Mouse (Mus musculus) forebrain, embryonic 13.5 days (tissue): ENCODE measurements at regions not wholly inside any gene's neighbourhood (a gene's known extent, or its start where the extent isn't known, plus 50 kb on each side); places are given as distances from the start of the nearest gene placed in this dataset.

Source experiments
- ATAC-seq: fragments of 200-750 bp; cut with Nextera tagmentation; 2 replicates; pipeline ENCODE4 v1.8.0; 2017
- H3K27ac ChIP-seq: fragments of 300-500 bp; sonication (generic); 2 replicates; pipeline ENCODE4 v1.5.1; 2015; ENCODE audit warnings: inconsistent platforms, mild to moderate bottlenecking, moderate library complexity
- H3K27me3 ChIP-seq: fragments of 300-500 bp; sonication (generic); 2 replicates; pipeline ENCODE4 v1.6.1; 2015; ENCODE audit warnings: mild to moderate bottlenecking, inconsistent platforms
- H3K36me3 ChIP-seq: fragments of 300-500 bp; sonication (generic); 2 replicates; pipeline ENCODE4 v1.6.1; 2015; ENCODE audit warnings: mild to moderate bottlenecking, inconsistent platforms; ENCODE audit not compliant: poor library complexity, severe bottlenecking
- H3K4me1 ChIP-seq: fragments of 300-500 bp; sonication (generic); 2 replicates; pipeline ENCODE4 v1.6.1; 2015; ENCODE audit warnings: inconsistent platforms
- H3K4me2 ChIP-seq: fragments of 300-500 bp; sonication (generic); 2 replicates; pipeline ENCODE4 v1.6.1; 2015; ENCODE audit warnings: inconsistent platforms, mild to moderate bottlenecking, moderate library complexity
- H3K4me3 ChIP-seq: fragments of 300-500 bp; sonication (generic); 2 replicates; pipeline ENCODE4 v1.5.1; 2015; ENCODE audit warnings: mild to moderate bottlenecking, inconsistent platforms
- H3K9ac ChIP-seq: fragments of 300-500 bp; sonication (generic); 2 replicates; pipeline ENCODE4 v1.6.1; 2015; ENCODE audit warnings: mild to moderate bottlenecking, inconsistent platforms
- H3K9me3 ChIP-seq: fragments of 300-500 bp; sonication (generic); replicated peaks from 2 replicates; pipeline ENCODE4 v1.6.1; 2016; ENCODE audit warnings: inconsistent platforms
- WGBS: fragments of 180-500 bp; shearing (Covaris S2); methylation state at CpG from one replicate; pipeline ENCODE4 v1.1.7; 2015; 5-methylcytosine and 5-hydroxymethylcytosine counted together

DNA sequence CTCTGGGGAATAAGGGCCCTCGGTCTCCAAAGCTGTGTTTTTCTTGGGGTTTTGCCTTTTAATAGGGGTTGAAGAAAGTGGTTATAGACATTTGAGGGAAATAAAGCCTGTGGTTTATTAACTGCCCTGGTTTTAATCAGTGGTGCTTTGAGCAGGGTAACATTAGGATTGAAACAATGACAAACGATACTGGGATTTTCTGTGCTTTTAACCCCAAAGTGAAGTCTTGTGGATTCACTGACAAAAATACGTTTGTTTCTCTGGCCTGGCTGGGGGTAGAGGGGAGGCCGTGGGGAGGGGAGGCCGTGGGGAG, 157.0 kb downstream of the Gas1 start:
- Histone ChIP-seq H3K4me1 (peaks cover 12% of the 10 kb centered on the region), H3K4me3 (no peak overlapping the region), H3K36me3 (no peaks in the 10 kb centered on the region), H3K9ac (no peak overlapping the region), H3K27me3 (no peaks in the 10 kb centered on the region), H3K27ac (no peak overlapping the region), H3K9me3 (no peaks in the 10 kb centered on the region), H3K4me2 (no peak overlapping the region)
- WGBS, result 15% methylated on average over 5 of the region's 5 CpGs
- no peak for ATAC-seq

DNA sequence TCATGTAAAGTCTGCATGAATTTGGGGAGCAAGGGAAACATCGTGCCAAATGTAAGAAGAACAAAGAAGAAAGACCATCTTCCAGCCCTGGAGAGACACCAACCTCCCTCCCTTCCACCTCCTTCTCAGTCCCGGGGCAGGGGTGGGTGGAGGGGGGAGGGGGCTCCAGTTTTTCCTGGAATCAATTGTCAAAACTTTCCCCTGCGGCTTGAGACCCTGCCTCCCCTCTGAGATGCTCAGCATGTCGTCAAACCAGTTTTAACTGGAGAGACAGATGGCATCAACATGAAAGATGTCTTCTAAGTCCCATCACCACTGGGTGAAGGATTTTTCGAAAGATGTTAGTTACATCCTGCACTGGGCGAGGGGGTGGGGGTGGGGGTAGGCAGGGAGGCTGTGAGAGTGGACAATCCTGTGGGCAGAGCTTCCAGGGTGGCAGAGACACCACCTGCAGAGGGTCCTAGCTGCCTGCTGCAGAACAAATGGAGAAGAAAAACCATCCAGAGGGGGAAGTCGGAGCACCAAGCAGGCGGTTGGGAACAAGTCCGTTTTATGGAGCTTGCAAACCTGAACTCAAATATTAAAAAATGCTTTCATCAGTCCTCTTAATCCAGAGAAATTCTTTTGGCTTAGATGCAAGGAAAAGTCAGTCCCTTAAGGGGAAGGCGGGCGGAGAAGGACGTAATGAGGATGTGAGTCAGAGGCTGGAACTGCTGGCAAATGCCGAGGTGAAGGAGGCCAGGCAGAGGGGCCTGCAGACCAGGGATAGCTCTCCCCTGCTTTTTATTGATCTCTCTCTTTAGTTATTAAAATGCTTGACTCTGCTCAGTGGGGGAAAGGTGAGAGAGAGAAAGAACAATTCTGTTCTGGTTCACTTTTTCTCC, 157.6 kb downstream of the Gas1 start:
- no peak overlapping the region for H3K9ac ChIP-seq
- no peak overlapping the region for H3K27ac ChIP-seq
- no peaks in the 10 kb centered on the region for H3K27me3 ChIP-seq
- no peak overlapping the region for H3K4me2 ChIP-seq
- ATAC-seq, result no peak
- H3K36me3 ChIP-seq, result no peaks in the 10 kb centered on the region
- no peak overlapping the region for H3K4me3 ChIP-seq
- H3K9me3 ChIP-seq, result no peaks in the 10 kb centered on the region
- H3K4me1 ChIP-seq, result peaks cover 12% of the 10 kb centered on the region
- 26% methylated on average over 13 of the region's 13 CpGs for WGBS

DNA sequence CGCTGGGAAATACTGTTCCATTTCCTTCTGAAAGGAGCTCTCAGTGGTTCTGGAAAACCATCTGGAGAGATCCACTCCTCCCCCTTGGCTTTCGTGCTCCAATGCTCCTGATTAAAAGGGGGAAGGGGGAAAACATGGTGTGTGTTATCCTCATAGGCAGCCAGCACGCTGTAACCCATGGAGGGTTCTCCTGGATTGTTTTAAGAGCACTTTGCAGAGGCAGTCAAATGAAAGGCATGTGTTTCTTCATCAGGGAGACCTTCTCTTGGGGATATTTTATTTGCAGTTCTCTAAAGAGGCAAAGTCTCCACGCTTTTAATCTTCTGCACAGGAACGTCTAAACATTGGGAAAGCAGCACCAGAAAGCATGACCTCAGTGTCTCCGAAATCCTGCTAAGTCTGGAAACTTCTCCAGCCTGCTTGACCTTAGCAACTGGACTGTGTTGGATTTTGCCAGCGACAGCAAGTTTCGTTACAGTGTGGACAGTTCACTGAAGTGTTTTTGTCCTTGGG, 161.3 kb downstream of the Gas1 start:
- Histone ChIP-seq H3K9me3 (no peaks in the 10 kb centered on the region), H3K4me3 (no peak overlapping the region), H3K27me3 (no peaks in the 10 kb centered on the region), H3K4me1 (peaks cover 12% of the 10 kb centered on the region), H3K36me3 (no peaks in the 10 kb centered on the region), H3K27ac (no peak overlapping the region), H3K9ac (no peak overlapping the region), H3K4me2 (no peak overlapping the region)
- no peak for ATAC-seq
- 76% methylated on average over 8 of the region's 8 CpGs for WGBS

DNA sequence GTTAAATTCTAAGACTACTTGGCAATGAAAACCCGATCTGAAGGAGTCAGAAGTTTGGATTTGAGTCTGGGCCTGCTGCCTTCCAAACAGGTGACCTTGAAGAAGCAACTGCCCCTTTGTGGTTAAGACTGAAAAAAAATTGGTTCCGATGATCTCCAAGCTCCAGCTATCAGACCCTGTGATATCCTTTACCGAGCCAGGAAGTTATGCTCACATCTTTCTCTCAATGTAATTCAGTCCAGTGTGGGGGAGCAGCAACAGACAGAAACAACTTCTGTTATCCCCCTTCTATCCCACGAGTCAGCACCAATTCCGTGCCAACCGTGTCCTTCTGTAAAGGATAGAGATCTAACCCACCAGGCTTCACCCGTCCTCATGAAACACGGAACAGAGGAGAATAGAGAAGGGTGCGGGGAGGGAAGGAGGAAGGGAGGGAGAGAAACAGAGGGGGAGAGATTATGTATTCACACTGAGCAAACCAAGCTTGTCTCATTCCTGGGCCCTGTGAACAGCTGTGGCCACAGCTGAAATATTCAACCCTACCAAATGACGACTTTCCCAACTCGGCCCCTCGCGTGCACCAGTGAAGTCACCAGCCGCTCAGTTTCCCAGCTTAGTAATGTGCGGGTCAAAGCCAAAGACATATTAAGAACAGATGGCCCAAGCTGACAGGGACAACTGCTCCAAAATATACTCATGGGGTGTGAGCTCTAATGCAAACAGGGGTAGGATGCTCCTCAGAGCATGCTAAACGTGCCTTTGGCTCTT, 164.9 kb downstream of the Gas1 start:
- no peak overlapping the region for H3K9ac ChIP-seq
- ATAC-seq, result no peak
- WGBS, result 85% methylated on average over 16 of the region's 16 CpGs
- no peak overlapping the region for H3K4me3 ChIP-seq
- no peaks in the 10 kb centered on the region for H3K9me3 ChIP-seq
- H3K27me3 ChIP-seq, result no peaks in the 10 kb centered on the region
- no peaks in the 10 kb centered on the region for H3K36me3 ChIP-seq
- no peak overlapping the region for H3K4me2 ChIP-seq
- H3K27ac ChIP-seq, result no peak overlapping the region
- peaks cover 12% of the 10 kb centered on the region for H3K4me1 ChIP-seq

DNA sequence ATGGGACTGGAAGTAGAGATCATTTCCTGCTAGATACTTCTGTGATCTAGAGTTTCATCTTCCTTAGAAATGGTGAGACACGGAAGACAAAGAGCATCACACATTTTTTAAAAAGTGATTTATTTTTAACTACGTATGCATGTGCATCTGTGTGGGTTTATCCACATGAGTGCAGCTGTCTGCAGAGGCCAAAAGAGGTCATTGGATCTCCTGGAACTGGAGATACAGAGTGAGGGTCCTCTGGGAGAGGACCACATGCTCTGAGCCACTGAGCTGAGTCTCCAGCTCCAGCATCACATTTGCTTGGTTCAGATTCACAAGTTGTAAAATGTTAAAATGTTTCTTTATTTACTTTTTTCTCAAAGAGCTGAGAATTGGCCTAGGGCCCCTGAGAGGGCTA, 166.1 kb downstream of the Gas1 start:
- Histone ChIP-seq H3K4me1 (peaks cover 12% of the 10 kb centered on the region), H3K27ac (no peak overlapping the region), H3K27me3 (no peaks in the 10 kb centered on the region), H3K9me3 (no peaks in the 10 kb centered on the region), H3K9ac (no peak overlapping the region), H3K36me3 (no peaks in the 10 kb centered on the region), H3K4me2 (no peak overlapping the region), H3K4me3 (no peak overlapping the region)
- no peak for ATAC-seq
- WGBS, result 90% methylated on average over 2 of the region's 2 CpGs

DNA sequence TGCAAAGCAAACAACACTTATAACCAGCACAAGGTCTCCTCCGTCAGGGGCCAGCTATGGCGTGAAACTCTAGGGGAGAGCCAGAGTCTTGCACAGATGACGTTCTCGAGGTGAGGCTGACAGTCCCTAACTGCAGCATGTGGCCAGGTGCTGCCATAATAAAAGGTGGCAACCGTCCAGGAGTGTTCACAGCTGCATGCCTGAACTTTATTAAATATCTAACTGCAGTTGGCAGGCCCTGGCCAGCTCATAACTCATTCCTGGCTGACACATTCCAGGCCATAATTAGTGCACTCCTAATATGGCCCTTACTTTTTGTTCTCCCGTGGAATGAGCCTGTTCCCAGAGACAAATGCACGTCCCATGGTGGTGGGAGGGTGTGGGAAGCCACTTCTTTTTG, 169.6 kb downstream of the Gas1 start:
- Histone ChIP-seq H3K27ac (no peak overlapping the region), H3K4me1 (peaks cover 12% of the 10 kb centered on the region), H3K4me3 (no peak overlapping the region), H3K36me3 (no peaks in the 10 kb centered on the region), H3K4me2 (no peak overlapping the region), H3K27me3 (no peaks in the 10 kb centered on the region), H3K9ac (no peak overlapping the region), H3K9me3 (no peaks in the 10 kb centered on the region)
- no peak for ATAC-seq
- 37% methylated on average over 7 of the region's 7 CpGs for WGBS

DNA sequence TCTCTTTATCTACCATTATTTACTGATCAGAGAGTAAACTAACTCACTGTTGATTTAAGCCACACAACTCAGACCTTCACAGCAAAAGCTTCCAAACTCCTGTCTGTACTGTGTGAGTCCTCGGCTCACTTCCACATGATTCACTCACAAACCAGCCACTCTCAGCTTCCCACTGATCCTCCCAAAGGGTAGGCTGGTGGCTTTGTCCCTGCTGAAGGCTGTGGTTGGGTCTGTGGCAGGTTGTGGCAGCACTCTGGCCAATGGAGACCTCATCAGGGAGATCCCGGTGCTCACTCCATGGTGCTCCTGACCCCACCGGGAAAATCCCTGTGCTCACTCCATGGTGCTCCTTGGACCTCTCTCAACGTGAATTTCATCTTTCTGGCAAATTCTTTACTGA, 170.1 kb downstream of the Gas1 start:
- Histone ChIP-seq H3K27ac (no peak overlapping the region), H3K9me3 (no peaks in the 10 kb centered on the region)

DNA sequence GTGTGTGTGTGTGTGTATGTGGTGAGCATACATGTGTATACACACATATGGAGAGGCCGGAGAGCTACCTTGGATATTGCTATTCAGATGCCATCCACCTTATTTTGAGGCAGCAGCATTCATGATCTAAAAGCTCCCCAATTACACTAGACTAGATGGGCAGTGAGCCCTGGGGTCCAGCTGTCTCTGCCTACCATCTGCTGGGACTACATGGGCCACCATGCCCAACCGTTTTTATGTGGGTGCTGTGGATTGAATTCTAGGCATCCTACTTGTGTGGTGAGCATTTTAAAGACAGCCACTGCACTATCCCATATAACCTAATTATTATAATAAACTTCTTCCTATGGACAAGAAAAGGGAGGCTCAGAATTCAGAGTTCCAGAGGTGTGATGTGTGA, 172.6 kb downstream of the Gas1 start:
- H3K36me3 ChIP-seq, result no peaks in the 10 kb centered on the region
- H3K27me3 ChIP-seq, result no peaks in the 10 kb centered on the region
- H3K9me3 ChIP-seq, result no peaks in the 10 kb centered on the region
- peaks cover 35% of the 10 kb centered on the region for H3K4me1 ChIP-seq
- no peak overlapping the region for H3K4me3 ChIP-seq
- no peak overlapping the region for H3K9ac ChIP-seq
- no peak overlapping the region for H3K27ac ChIP-seq
- 89% methylated on average over 2 of the region's 2 CpGs for WGBS
- H3K4me2 ChIP-seq, result no peak overlapping the region
- ATAC-seq, result no peak

More for the DNA sequence above, 170.1 kb downstream of the Gas1 start:
- H3K9ac ChIP-seq, result no peak overlapping the region
- no peak overlapping the region for H3K4me2 ChIP-seq
- H3K4me1 ChIP-seq, result peaks cover 13% of the 10 kb centered on the region
- H3K36me3 ChIP-seq, result no peaks in the 10 kb centered on the region
- H3K27me3 ChIP-seq, result no peaks in the 10 kb centered on the region
- 77% methylated on average over 4 of the region's 4 CpGs for WGBS
- no peak for ATAC-seq
- no peak overlapping the region for H3K4me3 ChIP-seq

DNA sequence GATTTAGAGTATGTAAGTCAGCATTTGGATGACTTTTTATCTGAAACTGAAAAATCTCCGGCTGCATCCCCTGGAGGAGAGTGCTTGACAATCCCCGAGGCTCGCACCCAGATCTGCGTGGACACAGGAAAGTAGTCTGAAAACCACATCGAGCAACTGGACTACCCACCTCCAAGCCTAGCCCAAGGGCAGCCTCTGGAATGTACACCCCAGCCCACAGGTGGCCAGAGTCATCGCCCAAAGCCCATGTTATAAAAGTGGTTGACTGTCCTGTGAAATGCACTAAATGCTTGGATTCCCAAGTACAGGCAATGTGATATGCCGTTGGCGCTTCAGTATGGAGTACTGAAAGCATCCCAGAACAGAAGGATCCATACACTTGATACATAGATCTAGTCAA, 175.1 kb downstream of the Gas1 start:
- H3K36me3 ChIP-seq, result no peaks in the 10 kb centered on the region
- H3K4me3 ChIP-seq, result no peak overlapping the region
- H3K9me3 ChIP-seq, result no peaks in the 10 kb centered on the region
- H3K4me1 ChIP-seq, result peaks cover 24% of the 10 kb centered on the region
- H3K9ac ChIP-seq, result no peak overlapping the region
- H3K27me3 ChIP-seq, result no peaks in the 10 kb centered on the region
- ATAC-seq, result no peak
- no peak overlapping the region for H3K4me2 ChIP-seq
- 84% methylated on average over 8 of the region's 8 CpGs for WGBS
- H3K27ac ChIP-seq, result no peak overlapping the region

DNA sequence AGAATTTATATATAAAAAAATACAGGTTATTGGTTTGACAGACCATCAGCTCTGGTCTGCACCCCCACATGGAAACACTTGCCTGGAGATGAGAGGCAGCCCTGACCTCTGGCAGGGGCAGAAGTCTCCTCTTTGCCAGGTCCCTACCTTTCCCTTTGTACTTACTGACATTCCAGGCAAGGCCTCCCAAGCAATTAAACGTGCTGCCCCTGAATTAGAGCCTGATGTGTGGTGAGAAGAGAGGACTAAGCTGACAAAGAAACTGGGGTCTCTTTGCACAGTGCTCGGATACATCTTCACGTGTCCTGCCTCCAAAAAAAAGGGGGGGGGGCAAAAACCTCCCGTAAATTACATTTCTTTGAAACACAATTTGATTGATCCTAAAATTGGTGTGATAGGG, 175.5 kb downstream of the Gas1 start:
- Histone ChIP-seq H3K27ac (peak overlapping the region; percentile 48; the same call in 1 of the 2 replicates), H3K4me2 (no peak overlapping the region), H3K4me1 (peaks cover 24% of the 10 kb centered on the region), H3K9ac (no peak overlapping the region), H3K9me3 (no peaks in the 10 kb centered on the region), H3K27me3 (no peaks in the 10 kb centered on the region), H3K36me3 (no peaks in the 10 kb centered on the region), H3K4me3 (no peak overlapping the region)
- ATAC-seq, result peak; percentile 48
- 13% methylated on average over 4 of the region's 4 CpGs for WGBS

DNA sequence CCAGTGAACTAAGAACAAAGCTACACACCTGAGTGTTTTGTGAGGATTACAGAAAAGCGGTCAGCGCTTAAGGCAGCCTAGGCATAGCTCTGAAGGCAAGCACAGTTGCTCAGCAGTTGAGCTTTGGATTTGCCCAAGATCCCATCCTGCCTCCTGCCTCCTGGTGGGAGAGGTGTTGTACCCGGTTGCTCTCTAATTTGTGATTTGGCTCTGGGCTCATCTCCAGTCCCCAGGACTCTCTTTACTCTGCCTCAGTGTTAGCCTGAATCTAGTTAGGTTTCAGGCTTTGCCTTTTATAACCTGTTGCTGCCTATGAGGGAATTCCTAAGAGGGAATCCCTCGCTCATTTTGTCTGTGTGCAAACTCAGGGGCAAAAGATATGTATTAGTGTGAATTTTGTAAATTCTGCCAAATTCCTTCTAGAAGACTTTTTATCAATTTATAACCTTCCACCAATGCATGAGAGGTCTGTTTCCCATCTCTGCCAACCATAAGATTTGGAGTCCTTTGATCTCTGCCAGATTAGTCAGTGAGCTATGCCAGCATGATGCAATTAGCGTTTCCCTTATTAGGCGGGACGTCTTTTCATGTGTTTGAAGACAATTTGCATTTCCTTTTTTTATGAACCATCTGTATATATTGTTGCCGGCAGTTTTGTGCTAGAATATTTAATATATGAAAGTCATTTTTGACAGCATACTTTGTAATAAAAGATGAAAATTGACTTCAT, 176.4 kb downstream of the Gas1 start:
- Histone ChIP-seq H3K9ac (no peak overlapping the region), H3K4me3 (no peak overlapping the region), H3K27ac (peak overlapping the region; percentile 44), H3K27me3 (no peaks in the 10 kb centered on the region), H3K9me3 (no peaks in the 10 kb centered on the region), H3K4me2 (no peak overlapping the region), H3K36me3 (no peaks in the 10 kb centered on the region), H3K4me1 (peaks cover 24% of the 10 kb centered on the region)
- WGBS, result 31% methylated on average over 8 of the region's 8 CpGs
- peak; percentile 77 for ATAC-seq

DNA sequence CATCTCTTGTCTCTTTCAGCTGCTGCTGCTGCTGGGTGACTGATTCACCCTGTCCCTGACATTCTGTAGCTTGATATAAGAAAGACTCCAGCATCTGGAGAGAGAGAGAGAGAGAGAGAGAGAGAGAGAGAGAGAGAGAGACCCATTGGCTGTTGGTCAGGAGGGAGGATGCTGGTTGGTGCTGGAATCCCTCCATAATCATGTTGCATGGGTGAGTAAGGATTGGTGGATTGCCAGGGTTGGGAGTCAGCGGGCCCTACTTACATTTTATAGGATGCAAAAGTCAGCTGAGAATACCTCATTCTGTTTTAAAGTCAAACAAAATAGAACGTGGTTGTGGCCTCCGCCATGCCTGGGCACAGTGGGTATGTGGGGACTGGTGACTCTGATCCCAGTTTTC, 174.5 kb upstream of the Tut7 start:
- no peak overlapping the region for H3K27ac ChIP-seq
- no peaks in the 10 kb centered on the region for H3K9me3 ChIP-seq
- peaks cover 36% of the 10 kb centered on the region for H3K4me1 ChIP-seq
- no peak for ATAC-seq
- no peak overlapping the region for H3K4me3 ChIP-seq
- no peak overlapping the region for H3K9ac ChIP-seq
- H3K4me2 ChIP-seq, result no peak overlapping the region
- no peaks in the 10 kb centered on the region for H3K27me3 ChIP-seq
- WGBS, result 95% methylated on average over 3 of the region's 3 CpGs
- H3K36me3 ChIP-seq, result no peaks in the 10 kb centered on the region
